Mouse (Mus musculus): ENCODE results near the gene Smg6.

Gene Smg6

DNA sequence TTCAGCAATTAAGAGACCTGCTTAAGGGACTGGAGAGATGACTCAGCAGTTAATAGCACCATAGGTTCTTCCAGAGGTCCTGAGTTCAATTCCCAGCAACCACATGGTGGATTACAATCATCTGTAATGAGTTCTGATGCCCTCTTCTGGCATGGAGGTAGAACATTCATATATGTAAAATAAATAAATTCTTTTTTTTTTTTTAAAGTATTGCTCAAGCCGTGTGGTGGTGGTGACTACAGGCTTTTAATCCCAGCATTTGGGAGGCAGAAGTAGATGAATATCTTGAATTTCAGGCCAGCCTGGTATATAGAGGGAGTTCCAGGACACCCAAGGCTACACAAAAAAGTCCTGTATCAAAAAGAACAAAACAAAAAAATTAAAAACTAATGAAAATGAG is 224.7 kb downstream of the Smg6 start:
- DNase-seq (ENCODE audit: low spot score) = no peak

DNA sequence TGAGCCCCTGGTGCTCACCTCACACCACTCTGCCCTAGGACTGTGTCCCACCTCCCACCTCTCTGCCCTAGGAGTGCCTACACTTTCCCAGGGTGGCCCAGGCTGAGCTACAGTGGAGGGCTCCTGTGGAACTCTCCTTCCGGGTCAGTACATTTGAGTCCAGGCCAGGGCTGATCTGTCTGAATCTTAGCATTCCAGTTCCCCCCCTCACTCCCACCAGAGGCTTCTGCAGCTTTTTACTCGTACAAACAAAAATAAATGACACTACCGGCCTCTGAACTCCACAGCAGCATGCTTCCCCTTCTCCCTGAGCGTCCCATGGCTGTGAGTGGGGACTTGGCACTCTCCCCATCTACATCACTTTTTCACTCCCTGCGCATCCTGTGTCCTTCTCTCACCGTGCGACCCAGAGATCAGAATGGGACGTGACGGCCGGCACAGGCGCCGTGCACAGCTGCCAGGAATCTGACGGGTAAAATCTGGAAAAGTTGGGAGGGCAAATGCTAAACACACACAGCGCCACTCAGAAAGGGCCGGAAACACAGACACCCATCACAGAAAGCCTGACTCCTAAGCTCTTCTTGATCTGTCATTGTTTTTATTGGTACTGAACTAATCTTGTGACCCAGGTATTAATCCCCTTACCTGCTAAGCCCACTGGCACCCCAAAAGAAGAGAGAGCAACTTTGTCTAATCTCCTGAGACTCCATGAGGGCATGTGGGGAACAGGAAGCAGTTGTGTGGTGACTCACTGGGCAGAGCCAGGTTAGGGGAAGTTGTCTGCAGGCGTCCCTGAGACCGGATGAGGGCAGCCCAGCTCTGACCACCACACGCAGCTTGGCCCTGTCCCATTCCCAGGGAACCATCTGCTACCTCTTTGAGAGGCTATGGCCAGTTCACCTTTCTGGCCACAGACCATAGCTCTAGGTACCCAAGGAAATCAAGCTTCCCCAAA is 227.3 kb downstream of the Smg6 start:
- no peak for DNase-seq (ENCODE audit: low spot score)

DNA sequence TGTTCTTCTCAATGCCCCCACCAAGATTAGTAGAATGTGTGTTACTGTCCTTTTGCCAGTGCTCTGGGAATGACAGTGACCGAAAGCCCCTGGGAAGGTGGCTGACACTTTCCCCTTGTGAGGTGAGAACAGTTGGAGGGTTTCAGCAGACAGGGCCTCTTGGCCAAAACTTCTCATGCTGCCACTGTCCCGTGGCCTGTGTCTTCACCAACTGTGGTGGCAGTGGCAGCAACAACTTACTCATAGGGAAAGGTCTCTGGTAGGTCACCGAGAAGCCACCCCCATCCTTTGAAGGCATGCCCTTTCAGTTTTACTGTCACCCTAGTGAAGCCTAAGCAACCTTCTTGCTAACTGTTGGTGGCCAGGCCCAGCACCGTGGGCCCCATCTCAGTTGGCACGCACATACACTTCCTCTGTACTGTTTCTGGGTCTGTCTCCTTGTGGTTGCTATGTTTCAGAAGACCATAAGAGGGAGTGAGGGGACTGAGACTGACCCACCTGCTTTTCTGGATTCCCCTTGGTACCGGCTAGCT is 228.5 kb downstream of the Smg6 start:
- no peak for DNase-seq (ENCODE audit: low spot score)

DNA sequence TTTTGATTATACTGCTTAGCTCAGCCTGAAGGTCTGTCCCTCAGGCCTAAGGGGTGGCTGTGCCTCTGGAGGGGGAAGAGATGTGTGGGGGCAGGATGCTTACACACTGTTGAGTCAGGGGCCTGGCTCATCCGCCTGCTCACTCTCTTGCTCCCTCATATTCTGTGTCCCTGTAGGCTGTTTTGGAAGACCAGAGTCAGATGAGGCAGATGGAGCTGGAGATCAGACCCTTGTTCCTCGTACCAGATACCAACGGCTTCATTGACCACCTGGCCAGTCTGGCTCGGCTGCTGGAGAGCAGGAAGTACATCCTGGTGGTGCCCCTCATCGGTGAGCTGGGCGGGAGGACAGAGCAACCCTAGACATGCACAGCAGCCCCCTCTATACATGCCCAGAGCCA is 230.4 kb downstream of the Smg6 start:
- no peak for DNase-seq (ENCODE audit: low spot score)

DNA sequence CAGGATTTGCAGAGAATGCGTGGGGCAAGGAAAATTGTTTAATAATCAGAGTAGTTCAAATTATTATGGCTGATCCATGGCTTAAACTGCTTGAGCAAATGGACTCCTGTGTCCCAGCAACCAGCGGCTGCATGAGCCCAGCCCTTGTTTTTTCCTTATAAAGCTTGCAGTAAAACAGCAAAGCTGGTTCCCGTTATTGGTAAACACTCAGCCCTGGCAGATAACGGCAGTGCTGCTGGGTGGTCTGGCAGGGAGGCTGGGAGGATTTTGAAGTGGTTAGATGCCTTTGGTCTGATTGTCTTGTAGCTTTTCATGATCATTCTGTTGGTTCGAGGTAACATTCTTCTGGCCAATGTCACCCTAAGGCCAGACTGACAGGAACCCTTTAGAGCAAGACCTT is 230.8 kb downstream of the Smg6 start:
- no peak for DNase-seq (ENCODE audit: low spot score)

DNA sequence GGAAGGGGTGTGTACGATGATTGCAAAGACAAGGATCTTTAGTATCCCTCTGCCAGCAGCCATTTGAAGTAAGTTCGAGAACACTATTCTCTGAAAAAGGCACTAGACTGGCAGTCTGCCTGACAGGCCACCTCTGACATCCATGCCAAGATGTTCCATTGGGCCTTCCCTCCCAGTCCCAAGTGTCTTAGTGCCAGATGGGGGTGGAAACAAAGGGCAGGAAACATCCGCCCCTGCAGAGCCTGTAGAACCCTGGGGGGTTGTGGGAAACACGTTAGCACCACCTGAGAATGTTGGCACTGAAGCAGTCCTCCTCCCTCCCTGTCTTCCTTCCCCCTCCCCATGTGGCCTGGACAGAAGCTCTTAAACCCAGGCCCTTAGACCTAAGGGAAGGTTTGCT is 231.4 kb downstream of the Smg6 start:
- no peak for DNase-seq (ENCODE audit: low spot score)

DNA sequence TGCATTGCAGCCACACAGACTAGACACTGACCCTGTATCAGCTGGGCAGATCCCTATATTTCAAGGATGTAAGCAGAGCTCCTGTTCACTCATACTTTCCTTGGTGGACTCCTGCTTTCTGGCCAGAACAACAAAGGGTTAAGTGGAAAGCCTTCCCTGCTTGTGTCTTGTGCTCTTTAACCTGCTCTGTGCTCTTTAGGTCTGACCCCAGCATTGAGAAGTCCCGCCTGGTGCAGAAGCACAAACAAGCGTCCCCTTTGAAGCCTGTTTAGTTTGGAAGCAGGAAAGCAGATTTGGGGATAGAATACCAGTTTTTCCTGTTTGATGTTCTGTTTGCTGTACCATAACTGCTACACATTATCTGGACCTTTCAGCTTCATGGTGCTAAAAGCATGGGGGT is 232.3 kb downstream of the Smg6 start:
- no peak for DNase-seq (ENCODE audit: low spot score)

DNA sequence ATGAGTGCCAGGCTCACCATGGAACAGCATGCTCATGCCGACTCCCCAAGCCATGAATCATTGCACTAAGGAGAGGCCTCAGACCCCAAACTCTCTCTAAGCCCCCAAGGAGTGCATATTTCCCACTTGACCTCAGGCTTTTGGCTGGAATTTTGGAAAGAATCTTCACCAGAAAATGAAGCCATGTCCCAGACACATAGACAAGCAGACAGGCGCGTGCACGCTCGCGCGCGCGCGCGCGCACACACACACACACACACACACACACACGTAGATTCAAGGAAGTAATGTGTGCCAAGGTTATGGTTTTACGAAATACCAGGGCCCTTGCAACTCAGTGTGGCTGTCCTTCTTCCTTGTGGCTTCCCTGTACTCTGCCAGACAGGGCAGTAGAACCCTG is 232.8 kb downstream of the Smg6 start:
- no peak for DNase-seq (ENCODE audit: low spot score)

DNA sequence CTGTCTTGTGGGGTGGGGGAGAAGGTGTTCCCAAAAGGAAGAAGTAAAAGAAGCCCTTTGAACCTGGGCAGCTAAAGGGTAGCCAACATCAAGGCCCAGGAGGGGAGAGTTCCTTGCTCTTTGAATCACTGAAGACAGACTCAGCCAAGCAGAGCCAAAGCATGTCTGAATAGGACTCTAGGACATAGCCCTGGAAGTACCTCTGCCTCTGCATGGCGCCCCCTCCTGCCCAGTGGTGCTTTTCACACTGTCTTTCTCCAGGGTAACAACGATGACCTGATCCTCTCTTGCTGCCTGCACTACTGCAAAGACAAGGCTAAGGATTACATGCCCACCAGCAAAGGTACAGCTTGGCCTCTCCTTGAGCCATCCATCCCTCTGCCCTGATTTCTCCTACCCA is 233.9 kb downstream of the Smg6 start:
- no peak for DNase-seq (ENCODE audit: low spot score)

DNA sequence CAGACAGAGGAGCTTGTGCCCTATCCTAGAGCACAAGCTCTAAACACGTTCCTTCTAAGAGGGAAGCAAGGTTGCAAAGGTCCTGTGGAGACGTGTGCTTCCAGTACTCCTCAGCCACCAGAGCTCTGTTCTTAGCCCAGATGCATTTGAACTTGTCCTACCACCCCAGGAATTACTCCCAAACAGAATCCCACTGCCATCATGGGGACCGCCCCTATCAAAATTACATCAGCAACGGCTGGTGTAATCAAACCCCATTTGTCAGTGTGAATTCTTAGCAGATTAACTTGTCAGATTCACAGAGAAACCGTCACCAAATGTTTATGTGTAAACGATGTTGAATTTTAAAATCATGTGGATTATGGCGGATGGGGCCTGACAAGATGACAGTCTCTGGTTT is 235.3 kb downstream of the Smg6 start:
- no peak for DNase-seq (ENCODE audit: low spot score)

DNA sequence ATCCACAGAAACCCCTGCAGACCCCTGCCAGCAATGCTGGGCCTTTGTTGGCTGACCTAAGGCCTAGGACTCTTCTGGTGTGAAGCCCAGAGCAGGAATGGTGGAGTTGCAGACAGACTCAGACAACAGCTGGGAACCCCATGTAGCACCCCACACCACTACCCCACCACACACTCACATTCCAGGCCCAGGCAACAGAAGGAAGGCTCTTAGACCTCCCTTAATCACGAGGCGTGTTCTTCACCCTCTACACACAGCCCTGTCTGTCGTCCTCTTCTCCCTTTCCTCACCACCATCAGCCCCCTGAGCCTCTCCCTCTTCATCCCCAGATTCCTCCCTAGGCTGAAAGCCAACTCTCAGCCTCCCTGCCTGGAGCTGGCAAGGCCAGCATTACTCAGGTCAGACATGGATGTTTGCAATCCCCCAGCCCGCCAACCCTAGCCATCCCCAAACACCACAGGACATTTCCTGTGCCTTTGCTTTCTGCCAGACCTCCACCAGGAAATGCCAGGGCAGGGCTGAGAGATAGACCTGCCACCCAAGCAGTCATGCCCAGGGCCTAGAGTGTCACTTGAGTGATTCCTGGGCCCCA is 235.9 kb downstream of the Smg6 start:
- no peak for DNase-seq (ENCODE audit: low spot score)

DNA sequence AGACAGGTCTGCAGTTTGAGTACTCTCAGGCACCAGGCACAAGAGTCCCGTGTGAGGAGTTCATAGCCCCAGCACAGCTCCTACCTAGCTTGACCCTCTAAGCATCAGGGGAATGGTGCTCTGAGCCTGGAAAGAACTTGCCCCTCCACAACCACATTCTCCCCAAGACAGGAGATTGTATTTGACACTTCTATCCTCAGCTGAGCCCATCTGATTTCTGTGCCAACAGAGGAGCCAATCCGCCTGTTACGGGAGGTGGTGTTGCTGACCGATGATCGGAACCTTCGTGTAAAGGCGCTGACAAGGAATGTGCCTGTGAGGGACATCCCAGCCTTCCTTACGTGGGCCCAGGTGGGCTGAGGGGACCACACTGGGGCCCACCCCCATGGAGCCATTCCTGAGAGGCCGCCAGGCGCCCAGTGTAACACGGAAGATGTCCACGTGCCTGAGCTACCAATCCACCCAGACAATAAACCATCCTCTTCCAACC is 237.0 kb downstream of the Smg6 start:
- DNase-seq (ENCODE audit: low spot score) = no peak

DNA sequence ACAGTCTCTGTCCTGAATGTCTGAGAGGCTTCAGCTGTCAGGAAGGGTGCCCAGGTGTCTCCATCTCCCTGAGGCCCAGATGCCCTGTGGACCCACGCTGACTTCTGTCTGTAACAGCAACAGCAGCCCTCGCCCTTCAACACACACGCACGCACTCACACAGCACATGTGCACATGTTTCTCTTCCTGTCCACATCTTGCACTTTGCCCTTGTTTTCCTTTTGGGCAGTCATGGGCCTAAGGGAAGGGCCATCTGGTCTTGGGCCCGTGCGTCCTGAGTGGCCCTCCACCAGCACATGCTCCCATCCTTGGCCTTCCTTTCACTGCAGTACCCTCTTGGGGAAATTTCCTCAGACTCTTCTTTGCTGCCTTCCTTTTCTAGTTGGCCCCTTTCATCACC is 237.8 kb downstream of the Smg6 start:
- no peak for DNase-seq (ENCODE audit: low spot score)

DNA sequence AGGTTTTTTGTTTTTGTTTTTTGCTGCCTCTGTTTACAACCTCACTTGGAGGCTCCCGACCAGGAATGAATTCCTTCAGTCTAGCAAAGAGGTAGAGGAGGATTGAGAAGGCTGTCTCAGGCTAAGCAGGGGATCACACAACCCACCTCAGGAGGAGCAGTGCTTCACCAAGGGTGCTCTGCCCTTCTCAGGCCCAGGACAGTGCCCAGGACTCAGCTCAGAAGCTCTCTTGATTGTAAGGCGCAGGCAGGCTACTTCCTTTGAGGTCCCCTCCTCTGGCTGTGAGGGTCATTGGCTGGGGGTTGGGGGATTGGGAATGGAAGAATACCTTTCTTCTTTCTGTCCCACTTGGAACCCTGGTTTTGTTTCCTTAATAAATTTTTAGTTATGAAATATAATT is 238.4 kb downstream of the Smg6 start:
- no peak for DNase-seq (ENCODE audit: low spot score)

DNA sequence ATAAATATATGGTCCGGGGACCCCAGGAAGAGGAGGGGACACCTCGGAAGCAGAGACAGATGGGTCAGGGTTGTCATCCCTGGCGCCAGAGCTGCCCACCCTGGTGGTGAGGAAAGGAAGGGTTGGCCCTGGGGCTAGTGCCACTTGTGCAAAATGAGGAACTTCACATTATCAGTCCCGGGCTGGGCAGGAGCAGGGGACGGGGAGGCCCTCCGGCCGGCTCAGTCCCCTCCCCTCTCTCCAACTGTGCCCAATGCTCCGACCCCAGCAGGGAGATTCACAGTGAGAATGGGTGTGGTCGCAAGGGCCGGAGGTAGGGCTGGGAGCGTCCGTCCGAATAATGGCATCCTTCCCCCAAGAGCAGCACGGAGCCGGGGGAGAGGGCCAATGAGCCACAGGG is 239.1 kb downstream of the Smg6 start:
- no peak for DNase-seq (ENCODE audit: low spot score)

DNA sequence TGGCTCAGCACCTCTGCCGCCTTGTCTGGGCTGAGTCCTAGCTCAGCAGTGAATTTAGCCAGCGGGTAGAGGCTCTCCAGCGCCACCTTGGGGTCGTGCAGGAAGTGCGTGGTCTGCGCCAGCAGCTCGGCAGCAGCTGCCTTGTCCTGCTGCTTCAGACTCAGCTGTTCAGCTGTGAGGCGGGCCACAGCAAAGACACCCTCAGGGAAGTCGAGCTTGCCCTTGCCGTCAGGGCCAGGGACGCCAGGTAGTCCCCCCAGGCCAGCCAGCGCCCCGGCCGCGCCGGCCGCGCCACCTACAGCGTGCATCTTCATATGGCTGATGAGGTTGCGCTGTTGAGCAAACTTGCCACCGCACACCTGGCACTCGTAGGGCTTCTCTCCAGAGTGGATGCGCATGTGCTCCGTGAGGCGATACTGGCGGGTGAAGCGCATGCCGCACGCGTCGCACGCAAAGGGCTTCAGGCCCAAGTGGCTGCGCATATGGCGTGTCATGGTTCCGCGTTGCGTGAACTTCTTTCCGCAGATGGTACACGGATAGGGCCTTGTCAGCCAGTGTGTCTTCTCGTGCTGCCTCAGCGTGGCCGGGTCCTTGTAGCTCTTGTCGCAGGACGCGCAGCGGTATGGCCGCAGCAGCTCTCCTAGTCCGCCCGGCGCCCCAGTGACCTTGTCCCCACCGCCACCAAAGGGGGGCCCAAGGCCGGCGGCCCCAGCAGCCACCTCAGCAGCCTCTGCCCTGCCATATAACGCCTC is 240.0 kb downstream of the Smg6 start:
- DNase-seq (ENCODE audit: low spot score) = peak; percentile 87

DNA sequence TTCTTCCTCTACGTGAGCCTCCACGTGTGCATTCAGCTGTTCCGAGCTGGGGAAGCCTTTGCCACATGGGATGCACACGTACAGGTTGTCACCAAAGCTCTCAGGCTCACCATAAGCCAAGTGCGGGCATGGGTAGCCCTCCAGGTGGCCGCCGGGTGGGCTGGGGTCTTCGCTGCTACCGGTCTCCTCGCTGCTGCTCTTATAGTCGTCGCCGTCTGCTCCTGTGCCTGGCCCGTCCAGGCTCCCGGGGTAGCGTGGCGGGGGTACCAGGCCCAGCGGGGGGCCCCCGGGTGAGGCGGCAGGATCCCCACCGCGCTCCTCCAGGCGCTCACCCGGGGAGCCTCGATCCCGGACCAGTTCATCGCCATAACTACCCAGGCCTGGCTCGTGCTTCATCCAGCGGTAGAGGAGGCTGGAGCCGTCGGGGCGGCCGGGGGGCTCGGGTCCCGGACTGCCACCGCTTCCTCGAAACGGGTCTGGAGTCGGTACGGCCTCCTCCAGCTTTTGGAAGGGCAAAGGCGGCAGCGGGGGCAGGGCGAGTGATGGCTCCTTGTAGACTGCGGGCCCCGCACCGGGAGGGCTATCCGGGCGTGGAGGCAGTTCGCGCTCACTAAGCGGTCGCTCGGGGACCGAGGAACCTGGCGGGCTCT is 240.7 kb downstream of the Smg6 start:
- peak; percentile 39 for DNase-seq (ENCODE audit: low spot score)

DNA sequence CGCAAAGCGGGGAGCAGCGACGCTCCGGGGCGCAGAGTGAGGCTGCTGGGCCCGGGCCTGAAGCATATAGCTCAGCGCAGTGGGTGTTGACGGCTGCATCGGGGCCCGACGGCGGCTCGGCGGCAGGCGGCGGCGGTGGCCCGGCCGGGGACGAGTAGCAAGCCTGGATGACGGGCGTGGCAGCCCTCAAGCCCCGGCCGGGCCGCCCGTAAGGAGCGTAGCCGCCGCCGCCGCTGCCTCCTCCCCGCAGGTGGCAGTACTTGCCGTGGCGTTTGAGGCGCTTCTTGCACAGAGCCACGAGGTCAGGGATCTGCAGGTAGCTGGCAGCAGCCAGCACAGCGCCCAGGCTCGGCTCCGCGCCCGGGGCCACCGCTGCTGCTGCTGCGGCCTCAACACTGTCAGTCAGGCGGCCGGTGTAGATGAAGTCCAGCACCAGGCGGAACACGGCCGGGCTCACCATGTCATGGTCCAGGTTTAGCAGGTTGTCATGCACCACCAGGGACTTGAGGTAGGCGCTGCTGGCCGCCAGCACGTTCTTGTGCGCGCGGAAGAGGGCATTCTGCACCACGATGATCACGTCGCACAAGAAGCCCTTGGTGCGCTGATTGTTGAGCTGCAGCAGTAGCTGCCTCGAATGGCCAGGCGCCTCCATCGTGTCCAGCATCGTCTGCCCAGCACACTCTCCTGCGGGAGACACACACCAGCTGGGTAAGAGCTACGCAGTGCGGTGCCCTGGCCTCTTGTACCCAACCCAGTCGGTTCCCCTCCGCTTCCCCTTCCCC is 241.4 kb downstream of the Smg6 start:
- DNase-seq (ENCODE audit: low spot score) = peak; percentile 38

DNA sequence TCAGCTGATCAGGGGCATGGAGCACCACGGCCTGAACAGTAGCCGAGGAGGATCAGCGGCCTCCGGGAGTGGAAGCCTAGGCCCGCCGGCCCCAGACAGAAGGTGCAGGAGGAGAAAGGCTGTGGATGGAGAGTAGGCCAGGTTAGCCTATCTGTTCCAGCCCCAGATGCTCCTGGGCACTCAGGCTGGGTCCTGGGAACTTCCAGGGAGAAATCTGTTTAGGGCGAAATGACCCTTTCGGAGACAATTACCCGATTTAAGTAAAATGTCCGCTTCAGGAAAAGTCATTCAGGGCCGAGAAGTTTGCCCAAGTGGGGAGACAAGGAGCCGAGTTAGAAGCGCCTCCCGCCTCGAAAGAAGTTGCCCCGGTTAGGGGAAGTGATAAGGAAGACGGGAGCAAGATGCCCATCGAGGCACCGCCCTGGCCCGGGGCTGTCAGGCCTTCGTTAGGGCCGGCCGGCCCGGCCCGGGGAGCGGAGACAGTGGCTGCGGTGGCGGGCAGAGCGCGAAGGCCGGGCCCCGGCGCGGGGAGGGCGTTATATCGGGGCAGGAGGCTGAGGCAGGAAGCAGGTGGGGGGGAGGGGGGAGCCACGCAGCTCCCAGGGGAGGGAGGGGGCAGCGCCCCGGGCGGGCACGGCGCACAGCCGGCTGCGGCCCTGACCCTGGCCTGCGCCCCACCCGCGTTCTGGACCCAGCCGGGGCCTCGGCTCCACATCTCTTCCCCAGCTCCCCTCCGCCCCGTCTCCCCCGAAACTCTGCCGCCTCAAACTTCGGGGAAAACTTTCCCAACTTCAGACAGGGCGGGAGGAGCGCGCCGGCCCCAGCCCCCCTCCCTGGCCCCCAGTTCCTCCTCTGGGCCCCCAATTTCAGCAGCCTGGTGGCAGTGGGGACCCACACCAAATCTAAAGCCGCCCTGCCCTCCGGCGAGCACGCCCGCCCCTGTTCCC is 242.3 kb downstream of the Smg6 start:
- DNase-seq (ENCODE audit: low spot score) = no peak

Measured in urinary bladder, postnatal 25 days (tissue).